Mouse (Mus musculus): Measurements from ENCODE around the gene Mrm2. TPM values are rescaled to one million over a fixed set of nuclear protein-coding genes. Genes with fewer than 3 reads are reported as not detected.

The Mrm2 gene
- polyA plus RNA-seq, 1 experiment from 2014 or later = 27.3 TPM

- WGBS = 80% methylated on average over 8 of the region's 8 CpGs
- H3K27ac ChIP-seq (replicated peaks; ENCODE audit: low read depth, low read length) = no peak overlapping the region
- DNase-seq (ENCODE audit: low spot score) = no peak
- H3K4me2 ChIP-seq (ENCODE audit: low read depth, severe bottlenecking) = no peak overlapping the region
- no peak for ATAC-seq (ENCODE audit: insufficient number of reproducible peaks, low FRiP score, low TSS enrichment, low read depth)
- no peak overlapping the region for H3K4me3 ChIP-seq (ENCODE audit: low read depth, low read length)
- no peaks in the 10 kb centered on the region for H3K9me3 ChIP-seq (ENCODE audit: control insufficient read depth, low read length)
- H3K27me3 ChIP-seq (ENCODE audit: control insufficient read depth, insufficient read depth, low read length) = no peaks in the 10 kb centered on the region
- H3K9ac ChIP-seq (ENCODE audit: low read length) = no peak overlapping the region
- no peaks in the 10 kb centered on the region for H3K4me1 ChIP-seq (ENCODE audit: control insufficient read depth, insufficient read depth, low read length)
- peaks cover 41% of the 10 kb centered on the region for H3K36me3 ChIP-seq (ENCODE audit: control insufficient read depth, insufficient read depth, low read length)
These were observed 25.7 kb downstream of the Mrm2 start for GRCm38 (mm10) chr5:140306016-140306415.

- ATAC-seq (ENCODE audit: insufficient number of reproducible peaks, low FRiP score, low TSS enrichment, low read depth) = no peak
- Histone ChIP-seq H3K9me3 (ENCODE audit: control insufficient read depth, low read length) (no peaks in the 10 kb centered on the region), H3K4me1 (ENCODE audit: control insufficient read depth, insufficient read depth, low read length) (no peaks in the 10 kb centered on the region), H3K36me3 (ENCODE audit: control insufficient read depth, insufficient read depth, low read length) (peaks cover 35% of the 10 kb centered on the region), H3K4me2 (ENCODE audit: low read depth, severe bottlenecking) (no peak overlapping the region), H3K4me3 (ENCODE audit: low read depth, low read length) (no peak overlapping the region), H3K9ac (ENCODE audit: low read length) (no peak overlapping the region), H3K27ac (replicated peaks; ENCODE audit: low read depth, low read length) (no peak overlapping the region), H3K27me3 (ENCODE audit: control insufficient read depth, insufficient read depth, low read length) (no peaks in the 10 kb centered on the region)
- WGBS = 90% methylated on average over 4 of the region's 4 CpGs
- DNase-seq (ENCODE audit: low spot score) = no peak
These were observed 33.4 kb downstream of the Mrm2 start for GRCm38 (mm10) chr5:140298291-140298690.

GRCm38 (mm10) chr5:140292152-140292551, 39.5 kb downstream of the Mrm2 start:
- no peak for ATAC-seq (ENCODE audit: insufficient number of reproducible peaks, low FRiP score, low TSS enrichment, low read depth)
- WGBS = 71% methylated on average over 1 of the region's 1 CpGs
- peak; percentile 65 for DNase-seq (ENCODE audit: low spot score)
- H3K36me3 ChIP-seq (ENCODE audit: control insufficient read depth, insufficient read depth, low read length) = peaks cover 18% of the 10 kb centered on the region
- H3K9ac ChIP-seq (ENCODE audit: low read length) = no peak overlapping the region
- no peak overlapping the region for H3K27ac ChIP-seq (replicated peaks; ENCODE audit: low read depth, low read length)
- H3K4me1 ChIP-seq (ENCODE audit: control insufficient read depth, insufficient read depth, low read length) = no peaks in the 10 kb centered on the region
- H3K9me3 ChIP-seq (ENCODE audit: control insufficient read depth, low read length) = no peaks in the 10 kb centered on the region
- H3K27me3 ChIP-seq (ENCODE audit: control insufficient read depth, insufficient read depth, low read length) = no peaks in the 10 kb centered on the region
- no peak overlapping the region for H3K4me3 ChIP-seq (ENCODE audit: low read depth, low read length)
- no peak overlapping the region for H3K4me2 ChIP-seq (ENCODE audit: low read depth, severe bottlenecking)

DNA sequence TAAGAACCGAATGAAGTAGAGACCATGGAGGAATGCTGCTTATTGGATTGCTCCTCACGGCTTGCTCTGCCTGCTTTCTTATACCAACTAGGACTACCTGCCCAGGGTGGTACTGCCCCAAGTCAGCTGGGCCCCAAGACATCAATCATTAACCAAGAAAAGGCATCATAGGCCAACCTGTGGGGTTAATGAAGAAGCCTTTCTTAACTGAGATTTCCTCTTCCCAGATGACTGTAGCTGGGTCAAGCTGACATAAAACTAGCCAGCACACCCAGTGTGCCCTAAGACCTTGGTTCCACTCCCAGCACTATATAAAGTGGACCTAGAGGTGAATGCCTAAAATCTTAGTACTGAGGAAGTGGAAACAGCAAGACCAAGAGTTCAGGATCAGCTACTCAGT, 42.5 kb downstream of the Mrm2 start:
- Histone ChIP-seq H3K4me1 (ENCODE audit: control insufficient read depth, insufficient read depth, low read length) (no peaks in the 10 kb centered on the region), H3K27me3 (ENCODE audit: control insufficient read depth, insufficient read depth, low read length) (no peaks in the 10 kb centered on the region), H3K9me3 (ENCODE audit: control insufficient read depth, low read length) (no peaks in the 10 kb centered on the region), H3K4me3 (ENCODE audit: low read depth, low read length) (no peak overlapping the region), H3K36me3 (ENCODE audit: control insufficient read depth, insufficient read depth, low read length) (peaks cover 6% of the 10 kb centered on the region; the same call in 1 of the 2 replicates), H3K27ac (replicated peaks; ENCODE audit: low read depth, low read length) (no peak overlapping the region), H3K4me2 (ENCODE audit: low read depth, severe bottlenecking) (no peak overlapping the region), H3K9ac (ENCODE audit: low read length) (no peak overlapping the region)
- no peak for ATAC-seq (ENCODE audit: insufficient number of reproducible peaks, low FRiP score, low TSS enrichment, low read depth)
- WGBS = 100% methylated on average over 2 of the region's 2 CpGs
- no peak for DNase-seq (ENCODE audit: low spot score)

DNA sequence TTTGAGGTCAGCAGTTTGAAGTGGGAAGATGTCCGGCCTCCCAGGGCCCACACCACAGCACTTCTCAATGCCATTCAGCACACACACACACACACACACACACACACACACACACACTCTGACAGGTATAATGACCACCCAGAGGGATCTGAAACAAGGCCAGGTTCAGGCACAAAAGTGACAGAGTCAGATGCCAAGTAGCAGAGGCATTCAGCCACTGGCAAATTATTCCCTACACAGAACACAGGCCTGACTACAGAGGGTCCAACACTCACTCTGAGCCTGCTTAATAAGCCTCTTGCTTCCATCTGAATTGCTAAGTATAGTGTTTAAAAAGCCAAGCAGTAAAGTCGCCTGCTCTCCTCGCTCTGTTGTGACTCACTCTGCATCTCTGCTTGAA, 43.4 kb downstream of the Mrm2 start:
- Histone ChIP-seq H3K4me1 (ENCODE audit: control insufficient read depth, insufficient read depth, low read length) (no peaks in the 10 kb centered on the region), H3K4me2 (ENCODE audit: low read depth, severe bottlenecking) (no peak overlapping the region), H3K9me3 (ENCODE audit: control insufficient read depth, low read length) (no peaks in the 10 kb centered on the region), H3K9ac (ENCODE audit: low read length) (no peak overlapping the region), H3K36me3 (ENCODE audit: control insufficient read depth, insufficient read depth, low read length) (peaks cover 6% of the 10 kb centered on the region; the same call in 1 of the 2 replicates), H3K27ac (replicated peaks; ENCODE audit: low read depth, low read length) (no peak overlapping the region), H3K4me3 (ENCODE audit: low read depth, low read length) (no peak overlapping the region), H3K27me3 (ENCODE audit: control insufficient read depth, insufficient read depth, low read length) (no peaks in the 10 kb centered on the region)
- ATAC-seq (ENCODE audit: insufficient number of reproducible peaks, low FRiP score, low TSS enrichment, low read depth) (no peak), DNase-seq (ENCODE audit: low spot score) (no peak)
- WGBS = 90% methylated on average over 3 of the region's 3 CpGs

GRCm38 (mm10) chr5:140284761-140285160, 46.9 kb downstream of the Mrm2 start:
- ATAC-seq (ENCODE audit: insufficient number of reproducible peaks, low FRiP score, low TSS enrichment, low read depth) (no peak), DNase-seq (ENCODE audit: low spot score) (no peak)
- Histone ChIP-seq H3K9me3 (ENCODE audit: control insufficient read depth, low read length) (no peaks in the 10 kb centered on the region), H3K4me3 (ENCODE audit: low read depth, low read length) (no peak overlapping the region), H3K4me2 (ENCODE audit: low read depth, severe bottlenecking) (no peak overlapping the region), H3K4me1 (ENCODE audit: control insufficient read depth, insufficient read depth, low read length) (no peaks in the 10 kb centered on the region), H3K9ac (ENCODE audit: low read length) (no peak overlapping the region), H3K27me3 (ENCODE audit: control insufficient read depth, insufficient read depth, low read length) (no peaks in the 10 kb centered on the region), H3K36me3 (ENCODE audit: control insufficient read depth, insufficient read depth, low read length) (peaks cover 7% of the 10 kb centered on the region; the same call in 1 of the 2 replicates), H3K27ac (replicated peaks; ENCODE audit: low read depth, low read length) (no peak overlapping the region)
- 87% methylated on average over 2 of the region's 2 CpGs for WGBS

GRCm38 (mm10) chr5:140284011-140284410, 47.7 kb downstream of the Mrm2 start:
- Histone ChIP-seq H3K4me2 (ENCODE audit: low read depth, severe bottlenecking) (no peak overlapping the region), H3K9ac (ENCODE audit: low read length) (no peak overlapping the region), H3K27ac (replicated peaks; ENCODE audit: low read depth, low read length) (no peak overlapping the region), H3K4me3 (ENCODE audit: low read depth, low read length) (no peak overlapping the region), H3K36me3 (ENCODE audit: control insufficient read depth, insufficient read depth, low read length) (peaks cover 5% of the 10 kb centered on the region; the same call in 1 of the 2 replicates), H3K27me3 (ENCODE audit: control insufficient read depth, insufficient read depth, low read length) (no peaks in the 10 kb centered on the region), H3K4me1 (ENCODE audit: control insufficient read depth, insufficient read depth, low read length) (no peaks in the 10 kb centered on the region), H3K9me3 (ENCODE audit: control insufficient read depth, low read length) (no peaks in the 10 kb centered on the region)
- WGBS = 96% methylated on average over 2 of the region's 2 CpGs
- ATAC-seq (ENCODE audit: insufficient number of reproducible peaks, low FRiP score, low TSS enrichment, low read depth) (no peak), DNase-seq (ENCODE audit: low spot score) (no peak)

- H3K4me1 ChIP-seq (ENCODE audit: control insufficient read depth, insufficient read depth, low read length) = no peaks in the 10 kb centered on the region
- ATAC-seq (ENCODE audit: insufficient number of reproducible peaks, low FRiP score, low TSS enrichment, low read depth) (no peak), DNase-seq (ENCODE audit: low spot score) (no peak)
- H3K36me3 ChIP-seq (ENCODE audit: control insufficient read depth, insufficient read depth, low read length) = peaks cover 8% of the 10 kb centered on the region; the same call in 1 of the 2 replicates
- 95% methylated on average over 3 of the region's 3 CpGs for WGBS
- no peak overlapping the region for H3K9ac ChIP-seq (ENCODE audit: low read length)
- no peaks in the 10 kb centered on the region for H3K27me3 ChIP-seq (ENCODE audit: control insufficient read depth, insufficient read depth, low read length)
- H3K9me3 ChIP-seq (ENCODE audit: control insufficient read depth, low read length) = no peaks in the 10 kb centered on the region
- H3K4me3 ChIP-seq (ENCODE audit: low read depth, low read length) = no peak overlapping the region
- no peak overlapping the region for H3K27ac ChIP-seq (replicated peaks; ENCODE audit: low read depth, low read length)
- H3K4me2 ChIP-seq (ENCODE audit: low read depth, severe bottlenecking) = no peak overlapping the region
These were observed 48.8 kb downstream of the Mrm2 start for GRCm38 (mm10) chr5:140282900-140283299.

- Histone ChIP-seq H3K4me2 (ENCODE audit: low read depth, severe bottlenecking) (no peak overlapping the region), H3K9ac (ENCODE audit: low read length) (no peak overlapping the region), H3K9me3 (ENCODE audit: control insufficient read depth, low read length) (no peaks in the 10 kb centered on the region), H3K4me1 (ENCODE audit: control insufficient read depth, insufficient read depth, low read length) (no peaks in the 10 kb centered on the region), H3K27ac (replicated peaks; ENCODE audit: low read depth, low read length) (no peak overlapping the region), H3K36me3 (ENCODE audit: control insufficient read depth, insufficient read depth, low read length) (peaks cover 8% of the 10 kb centered on the region; the same call in 1 of the 2 replicates), H3K27me3 (ENCODE audit: control insufficient read depth, insufficient read depth, low read length) (no peaks in the 10 kb centered on the region), H3K4me3 (ENCODE audit: low read depth, low read length) (no peak overlapping the region)
- DNase-seq (ENCODE audit: low spot score) = peak; percentile 44
- no peak for ATAC-seq (ENCODE audit: insufficient number of reproducible peaks, low FRiP score, low TSS enrichment, low read depth)
- 76% methylated on average over 8 of the region's 8 CpGs for WGBS
These were observed 49.3 kb downstream of the Mrm2 start for GRCm38 (mm10) chr5:140282376-140282775.

All from limb, embryonic 11.5 days (tissue).